Mouse (Mus musculus) kidney, postnatal 36 days (tissue): ENCODE results near the gene Wdr26.
A peak's percentile ranks its signal among the peaks of the same experiment; 100 is the strongest.

Experiments
- DNase-seq, 2 experiments: peaks; one replicate each; pipeline ENCODE4 v3.0.0; 2021 to 2022; ENCODE audit warnings: mixed read lengths in 2 of 2

Gene Wdr26

GRCm38 (mm10) chr1:181211920-181212633 lies at the start of gene Wdr26:
Gene Wdr26 (minus strand): TSS chr1:181212001.
- peak; percentile 81 to 86 for DNase-seq

- DNase-seq = no peak
These were observed 49.3 kb upstream of the Wdr26 start for GRCm38 (mm10) chr1:181260949-181261696.

GRCm38 (mm10) chr1:181260422-181260821 lies 48.6 kb upstream of the Wdr26 start:
- DNase-seq = no peak

- DNase-seq = no peak
These were observed 48.0 kb upstream of the Wdr26 start for GRCm38 (mm10) chr1:181259626-181260410.

- DNase-seq = no peak
These were observed 47.3 kb upstream of the Wdr26 start for GRCm38 (mm10) chr1:181259056-181259455.

- peak; percentile 31 to 59 for DNase-seq
These were observed 46.8 kb upstream of the Wdr26 start for GRCm38 (mm10) chr1:181258616-181259015.

- peak; percentile 65 to 66 for DNase-seq
These were observed 46.1 kb upstream of the Wdr26 start for GRCm38 (mm10) chr1:181257585-181258555.

- peak; percentile 89 to 90 for DNase-seq
These were observed 45.1 kb upstream of the Wdr26 start for GRCm38 (mm10) chr1:181256689-181257584.

- DNase-seq = peak; percentile 65 to 71
These were observed 44.3 kb upstream of the Wdr26 start for GRCm38 (mm10) chr1:181255891-181256688.

GRCm38 (mm10) chr1:181255450-181255849 lies 43.6 kb upstream of the Wdr26 start:
- no peak for DNase-seq

- DNase-seq = no peak
These were observed 39.8 kb upstream of the Wdr26 start for GRCm38 (mm10) chr1:181251624-181252023.

GRCm38 (mm10) chr1:181250961-181251360 lies 39.2 kb upstream of the Wdr26 start:
- DNase-seq = no peak

GRCm38 (mm10) chr1:181249537-181249936 lies 37.7 kb upstream of the Wdr26 start:
- DNase-seq = no peak

GRCm38 (mm10) chr1:181247175-181247574 lies 35.4 kb upstream of the Wdr26 start:
- DNase-seq = no peak

GRCm38 (mm10) chr1:181246487-181247138 lies 34.8 kb upstream of the Wdr26 start:
- DNase-seq = peak in 1 of 2 experiments; percentile 45

- no peak for DNase-seq
These were observed 34.0 kb upstream of the Wdr26 start for GRCm38 (mm10) chr1:181245554-181246486.

- no peak for DNase-seq
These were observed 33.3 kb upstream of the Wdr26 start for GRCm38 (mm10) chr1:181245067-181245466.

GRCm38 (mm10) chr1:181241185-181241584 lies 29.4 kb upstream of the Wdr26 start:
- DNase-seq = no peak
